Mouse (Mus musculus) lung, adult 2 months (tissue): ENCODE data around the gene Mdk.

ENCODE experiments used
- CTCF ChIP-seq: fragments of 200-500 bp; IDR thresholded peaks from 2 replicates; pipeline ENCODE4 v1.5.1; 2011; ENCODE audit warnings: mild to moderate bottlenecking, low read length, control low read depth; ENCODE audit not compliant: insufficient read depth
- POLR2A ChIP-seq: fragments of 200-500 bp; IDR thresholded peaks from 2 replicates; pipeline ENCODE4 v1.6.1; 2011; ENCODE audit warnings: low read depth, mild to moderate bottlenecking, control low read depth, low read length, borderline replicate concordance; ENCODE audit errors: extremely low read depth

DNA sequence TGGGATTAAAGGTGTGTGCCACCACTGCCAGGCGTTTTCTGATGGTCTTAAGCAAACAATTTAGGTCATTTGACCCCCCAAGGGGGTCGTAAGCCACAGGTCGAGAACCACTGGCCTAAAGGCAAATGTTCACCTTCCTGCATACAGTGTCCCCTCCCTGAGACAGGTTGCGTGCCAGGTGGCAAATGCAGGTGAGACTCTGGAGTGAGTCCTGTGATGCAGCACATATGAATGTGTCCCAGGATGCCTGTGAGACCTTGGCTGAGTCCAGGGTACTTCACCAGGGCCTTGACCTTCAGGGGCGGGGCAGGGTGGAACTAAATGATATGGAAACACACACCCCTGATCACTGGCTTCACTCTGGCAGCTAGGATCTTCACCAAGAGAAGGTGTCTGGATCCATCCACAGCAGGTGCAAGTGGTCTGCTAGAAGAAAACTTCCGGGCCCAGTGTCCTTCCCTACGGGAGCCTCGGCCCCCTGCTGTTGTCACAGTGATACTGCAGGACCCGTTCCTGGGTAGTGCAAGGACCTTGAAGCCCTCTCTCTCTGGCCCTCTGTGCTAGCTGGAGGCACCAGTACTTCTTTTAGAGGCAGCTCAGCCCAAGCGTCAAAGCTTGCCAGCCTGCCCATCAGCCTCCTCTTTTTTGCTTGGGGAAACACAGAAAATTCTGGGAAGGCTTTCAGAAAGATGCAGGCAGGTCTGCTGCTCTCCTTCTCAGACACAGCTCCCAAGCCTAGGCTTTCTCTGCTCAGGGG is 26.8 kb upstream of the Mdk start:
- TF ChIP-seq POLR2A (no peak), CTCF (peak; percentile 78)
